Mouse (Mus musculus): Measurements from ENCODE around the gene Ushbp1. TPM values are rescaled to one million over a fixed set of nuclear protein-coding genes. Genes with fewer than 3 reads are reported as not detected.
"Not testable (repeated sequence)": the region's sequence is repeated elsewhere in the genome, so short reads cannot be mapped to it uniquely, and the experiment has no call there.

Ushbp1 gene
- total RNA-seq, 1 experiment from 2014 or later = not detected

GRCm38 (mm10) chr8:71372427-71372826 lies 23.2 kb downstream of the Ushbp1 start:
- no peak for ATAC-seq (replicated peaks; ENCODE audit: low read depth, poor library complexity, severe bottlenecking)

GRCm38 (mm10) chr8:71371236-71371848 lies 24.3 kb downstream of the Ushbp1 start, which contains the start of gene Ocel1:
TSS of gene Ocel1 (plus strand) at chr8:71371298.
- ATAC-seq (replicated peaks; ENCODE audit: low read depth, poor library complexity, severe bottlenecking) = peak; percentile 62

- ATAC-seq (replicated peaks; ENCODE audit: low read depth, poor library complexity, severe bottlenecking) = no peak
Measured at GRCm38 (mm10) chr8:71370711-71371235, 24.8 kb downstream of the Ushbp1 start.

- ATAC-seq (replicated peaks; ENCODE audit: low read depth, poor library complexity, severe bottlenecking) = no peak
Measured at GRCm38 (mm10) chr8:71369040-71369718, 26.4 kb downstream of the Ushbp1 start.

GRCm38 (mm10) chr8:71368366-71368765 lies 27.2 kb downstream of the Ushbp1 start:
- no peak for ATAC-seq (replicated peaks; ENCODE audit: low read depth, poor library complexity, severe bottlenecking)

- ATAC-seq (replicated peaks; ENCODE audit: low read depth, poor library complexity, severe bottlenecking) = no peak
Measured at GRCm38 (mm10) chr8:71367529-71368176, 27.9 kb downstream of the Ushbp1 start.

GRCm38 (mm10) chr8:71366771-71367528 lies 28.7 kb downstream of the Ushbp1 start, which contains the start of gene Use1:
TSS of gene Use1 (plus strand) at chr8:71366848.
- peak; percentile 73 for ATAC-seq (replicated peaks; ENCODE audit: low read depth, poor library complexity, severe bottlenecking)

GRCm38 (mm10) chr8:71358026-71358425 lies 37.6 kb downstream of the Ushbp1 start:
- ATAC-seq (replicated peaks; ENCODE audit: low read depth, poor library complexity, severe bottlenecking) = no peak

GRCm38 (mm10) chr8:71351520-71351919 lies 44.1 kb downstream of the Ushbp1 start:
- no peak for ATAC-seq (replicated peaks; ENCODE audit: low read depth, poor library complexity, severe bottlenecking)

GRCm38 (mm10) chr8:71351117-71351516 lies 44.5 kb downstream of the Ushbp1 start:
- ATAC-seq (replicated peaks; ENCODE audit: low read depth, poor library complexity, severe bottlenecking) = no peak

GRCm38 (mm10) chr8:71346581-71346980 lies 49.0 kb downstream of the Ushbp1 start:
- ATAC-seq (replicated peaks; ENCODE audit: low read depth, poor library complexity, severe bottlenecking) = no peak

- ATAC-seq (replicated peaks; ENCODE audit: low read depth, poor library complexity, severe bottlenecking) = peak; percentile 58; the same call in 1 of the 2 replicates
Measured at GRCm38 (mm10) chr8:71340625-71341024, 55.0 kb downstream of the Ushbp1 start.

- not testable (repeated sequence) for ATAC-seq (replicated peaks; ENCODE audit: low read depth, poor library complexity, severe bottlenecking)
Measured at GRCm38 (mm10) chr8:71337834-71338233, 57.8 kb downstream of the Ushbp1 start.

Other genes with a start within 250 kb of the Ushbp1 start
- gene Myo9b, start 123.1 kb downstream of the Ushbp1 start, total RNA-seq (2017) = 32.7 and 33.5 TPM in 2 replicates
- 40.1 and 64.0 TPM in 2 replicates for gene Haus8, start 122.9 kb downstream of the Ushbp1 start, total RNA-seq (2017)
- 137 and 155 TPM in 2 replicates for gene Use1, start 29.0 kb downstream of the Ushbp1 start, total RNA-seq (2017)
- 10.7 and 18.6 TPM in 2 replicates for gene Ocel1, start 24.5 kb downstream of the Ushbp1 start, total RNA-seq (2017)
- gene Nr2f6, start 13.8 kb downstream of the Ushbp1 start, total RNA-seq (2017) = 3.0 and 4.3 TPM in 2 replicates
- gene Babam1, start 1.1 kb upstream of the Ushbp1 start, total RNA-seq (2017) = 84.6 and 89.2 TPM in 2 replicates
- gene Ankle1, start 10.2 kb upstream of the Ushbp1 start, total RNA-seq (2017) = 9.0 and 13.0 TPM in 2 replicates
- 6.5 and 13.3 TPM in 2 replicates for gene Abhd8, start 67.9 kb upstream of the Ushbp1 start, total RNA-seq (2017)
- 79.0 and 80.0 TPM in 2 replicates for gene Mrpl34, start 69.2 kb upstream of the Ushbp1 start, total RNA-seq (2017)
- gene Dda1, start 73.4 kb upstream of the Ushbp1 start, total RNA-seq (2017) = 9.6 and 17.6 TPM in 2 replicates
- 5.4 and 6.6 TPM in 2 replicates for gene Ano8, start 90.2 kb upstream of the Ushbp1 start, total RNA-seq (2017)
- gene Gtpbp3, start 92.3 kb upstream of the Ushbp1 start, total RNA-seq (2017) = 22.6 and 22.7 TPM in 2 replicates
- 3.0 and 3.6 TPM in 2 replicates for gene Plvap, start 116.0 kb upstream of the Ushbp1 start, total RNA-seq (2017)
- gene Ccdc194, start 129.9 kb upstream of the Ushbp1 start, total RNA-seq (2017) = not detected in 2 replicates
- 35.4 and 49.8 TPM in 2 replicates for gene Bst2, start 141.7 kb upstream of the Ushbp1 start, total RNA-seq (2017)
- gene Mvb12a, start 147.1 kb upstream of the Ushbp1 start, total RNA-seq (2017) = 84.7 and 86.2 TPM in 2 replicates
- gene Tmem221, start 163.1 kb upstream of the Ushbp1 start, total RNA-seq (2017) = not detected in 2 replicates
- gene Nxnl1, start 170.8 kb upstream of the Ushbp1 start, total RNA-seq (2017) = not detected in 2 replicates
- 6.8 and 9.5 TPM in 2 replicates for gene Slc27a1, start 173.1 kb upstream of the Ushbp1 start, total RNA-seq (2017)
- 116 and 131 TPM in 2 replicates for gene Pgls, start 196.4 kb upstream of the Ushbp1 start, total RNA-seq (2017)
- 0.97 and 2.3 TPM in 2 replicates for gene Fam129c, start 201.8 kb upstream of the Ushbp1 start, total RNA-seq (2017)
- gene Colgalt1, start 215.2 kb upstream of the Ushbp1 start, total RNA-seq (2017) = 64.6 and 75.2 TPM in 2 replicates